Mouse (Mus musculus) liver, adult 2 months (tissue): ENCODE results near the gene Hoxc4.

Experiments used
- CTCF ChIP-seq: fragments of 200-500 bp; IDR thresholded peaks from 2 replicates; pipeline ENCODE4 v1.5.1; 2011; ENCODE audit warnings: low read depth, low read length, control low read depth
- POLR2A ChIP-seq: fragments of 200-500 bp; IDR thresholded peaks from 2 replicates; pipeline ENCODE4 v1.6.1; 2011; ENCODE audit warnings: low read length, control low read depth; ENCODE audit not compliant: insufficient read depth; ENCODE audit errors: extremely low read depth

- TF ChIP-seq CTCF (no peak), POLR2A (no peak)
These were observed 16.6 kb upstream of the Hoxc4 start for GRCm38 (mm10) chr15:103002156-103002555.
